Mouse (Mus musculus): ENCODE data around the gene Tunar.

The Tunar gene

DNA sequence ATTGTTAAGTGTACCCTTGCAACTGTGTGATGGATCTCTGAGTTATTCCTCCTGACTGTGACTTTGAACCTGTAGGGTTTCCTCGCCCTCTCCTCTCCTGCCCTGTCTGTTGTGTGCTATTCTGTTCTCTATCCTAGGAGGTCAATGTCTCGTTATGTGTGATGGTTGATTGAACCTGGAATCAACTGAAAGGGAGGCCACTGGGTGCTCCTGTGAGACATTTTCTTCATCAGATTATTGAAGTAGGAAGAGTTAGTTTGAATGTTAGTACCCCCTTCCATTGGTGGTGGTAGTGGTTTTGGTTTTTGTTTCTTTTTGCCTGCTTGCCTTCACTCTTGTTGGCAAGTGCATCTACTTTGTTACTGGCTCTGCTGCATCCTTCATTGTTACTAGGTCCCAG lies at the start of gene Tunar:
TSS of gene Tunar (plus strand) at position 301 of the 400 bp plus-strand sequence.
- no peak for DNase-seq (ENCODE audit: low spot score)

DNA sequence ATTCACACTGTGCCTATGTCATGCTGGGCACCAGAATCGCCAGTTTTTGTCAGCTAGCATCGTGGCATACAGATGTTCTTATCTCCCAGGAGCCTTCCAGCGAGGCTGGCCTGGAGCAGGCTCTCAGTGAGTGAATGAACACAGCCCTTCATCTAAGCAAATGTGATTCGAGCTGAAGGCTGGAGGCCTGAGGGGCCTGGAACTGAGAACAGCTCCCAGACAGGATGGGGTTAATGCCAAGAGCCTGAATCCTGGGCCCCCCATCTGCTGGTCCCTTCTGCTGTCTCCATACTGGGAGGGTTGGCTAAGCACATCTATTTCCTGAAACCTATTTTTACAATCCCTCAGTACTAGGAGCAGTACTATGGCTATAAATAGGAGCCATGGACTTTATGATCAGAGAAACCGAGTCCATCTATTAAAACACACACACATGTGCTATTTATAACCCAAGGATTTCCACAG lies 21.1 kb upstream of the Tunar start:
- DNase-seq (ENCODE audit: low spot score): no peak

DNA sequence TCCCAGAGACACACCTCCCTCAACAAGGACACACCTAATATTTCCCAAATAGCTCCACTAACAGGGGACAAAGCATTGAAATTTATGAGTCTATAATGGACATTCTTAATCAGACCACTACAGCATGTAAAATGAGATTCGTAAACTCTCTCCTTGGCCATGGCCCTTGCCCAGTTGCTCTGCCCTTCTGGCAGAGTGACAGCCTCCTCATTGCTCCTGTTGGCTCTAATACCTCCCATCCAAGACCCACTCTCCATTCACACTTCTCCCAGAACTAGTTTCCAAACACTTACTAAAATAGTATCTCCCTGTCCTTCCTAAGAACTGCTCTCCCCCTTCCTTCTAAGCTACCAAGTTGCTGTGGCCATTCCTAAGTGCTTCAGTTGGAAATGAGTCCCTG lies 19.3 kb upstream of the Tunar start:
- no peak for DNase-seq (ENCODE audit: low spot score)

DNA sequence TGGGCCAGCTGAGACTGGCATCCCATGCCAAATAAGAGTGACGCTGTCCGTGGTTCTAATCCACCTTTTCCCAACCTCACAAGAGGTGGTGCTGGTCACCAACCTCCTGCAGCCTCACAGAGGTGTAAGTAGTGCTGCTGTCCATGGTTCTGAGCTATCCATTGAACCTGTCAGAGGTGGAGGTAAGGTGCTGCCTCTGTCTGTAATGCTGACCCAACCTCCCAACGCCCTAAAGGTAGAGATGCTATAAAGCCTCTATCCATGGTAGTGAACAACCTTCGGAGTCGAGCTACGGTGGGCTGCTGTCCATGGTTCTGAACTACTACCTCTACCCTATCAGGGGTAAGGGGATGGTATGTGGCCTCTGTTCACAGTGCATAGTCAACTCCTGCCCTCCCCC lies 11.5 kb upstream of the Tunar start:
- no peak for DNase-seq (ENCODE audit: low spot score)

DNA sequence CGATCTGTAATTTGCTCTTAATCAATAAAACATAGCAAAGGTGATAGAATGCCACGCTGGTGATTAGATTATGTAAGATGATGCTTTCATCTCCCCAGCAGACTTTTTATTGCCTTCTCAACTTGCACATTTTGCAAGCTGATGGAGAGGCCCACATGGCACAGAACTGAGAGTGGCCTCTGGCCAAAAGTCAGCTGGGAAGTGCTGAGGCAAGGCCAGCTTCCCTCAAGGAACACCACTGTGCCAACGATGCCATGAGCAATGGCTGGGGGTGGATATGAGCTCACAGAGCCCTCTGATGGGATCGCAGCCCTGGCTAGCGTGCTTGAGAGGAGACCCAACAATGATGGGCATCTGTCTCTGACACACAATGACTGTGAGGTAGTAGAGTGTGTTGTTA lies 6.6 kb upstream of the Tunar start:
- DNase-seq (ENCODE audit: low spot score): no peak

DNA sequence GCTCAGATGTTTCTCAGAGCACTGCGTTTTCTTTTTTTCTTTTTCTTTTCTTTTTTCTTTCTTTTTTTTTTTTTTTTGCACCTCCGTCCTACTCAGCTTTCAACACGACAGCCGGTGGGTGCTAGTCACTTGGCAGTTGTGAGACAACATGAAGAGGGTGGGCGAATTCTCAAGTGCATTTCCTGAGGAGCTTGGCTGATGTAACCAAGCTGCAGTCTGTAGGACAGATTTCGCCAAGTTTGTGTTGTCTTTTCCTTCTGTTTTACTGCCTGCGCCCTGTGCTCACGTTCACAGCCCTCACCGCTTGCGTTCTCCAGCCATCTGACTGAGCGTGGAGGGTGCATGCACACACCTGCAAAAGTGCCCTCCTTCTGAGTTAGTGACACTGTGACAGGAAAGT lies 5.3 kb upstream of the Tunar start:
- DNase-seq (ENCODE audit: low spot score): no peak

DNA sequence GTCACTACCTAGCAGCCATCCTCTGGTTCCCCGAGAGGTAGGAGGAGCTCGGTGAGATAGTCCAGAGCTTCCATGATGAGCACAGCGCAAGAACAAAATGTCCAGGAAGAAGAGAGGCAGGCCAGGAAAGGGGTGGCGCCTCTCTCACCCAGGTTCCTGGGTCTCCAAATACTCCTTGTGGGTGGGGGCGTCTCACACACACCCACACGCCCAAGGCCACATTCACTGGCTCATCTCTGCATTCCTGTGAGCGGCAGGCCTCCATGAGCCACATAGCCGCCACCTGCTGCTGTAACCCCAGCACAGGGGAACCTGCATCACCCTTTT lies 2.4 kb downstream of the Tunar start:
- no peak for DNase-seq (ENCODE audit: low spot score)

DNA sequence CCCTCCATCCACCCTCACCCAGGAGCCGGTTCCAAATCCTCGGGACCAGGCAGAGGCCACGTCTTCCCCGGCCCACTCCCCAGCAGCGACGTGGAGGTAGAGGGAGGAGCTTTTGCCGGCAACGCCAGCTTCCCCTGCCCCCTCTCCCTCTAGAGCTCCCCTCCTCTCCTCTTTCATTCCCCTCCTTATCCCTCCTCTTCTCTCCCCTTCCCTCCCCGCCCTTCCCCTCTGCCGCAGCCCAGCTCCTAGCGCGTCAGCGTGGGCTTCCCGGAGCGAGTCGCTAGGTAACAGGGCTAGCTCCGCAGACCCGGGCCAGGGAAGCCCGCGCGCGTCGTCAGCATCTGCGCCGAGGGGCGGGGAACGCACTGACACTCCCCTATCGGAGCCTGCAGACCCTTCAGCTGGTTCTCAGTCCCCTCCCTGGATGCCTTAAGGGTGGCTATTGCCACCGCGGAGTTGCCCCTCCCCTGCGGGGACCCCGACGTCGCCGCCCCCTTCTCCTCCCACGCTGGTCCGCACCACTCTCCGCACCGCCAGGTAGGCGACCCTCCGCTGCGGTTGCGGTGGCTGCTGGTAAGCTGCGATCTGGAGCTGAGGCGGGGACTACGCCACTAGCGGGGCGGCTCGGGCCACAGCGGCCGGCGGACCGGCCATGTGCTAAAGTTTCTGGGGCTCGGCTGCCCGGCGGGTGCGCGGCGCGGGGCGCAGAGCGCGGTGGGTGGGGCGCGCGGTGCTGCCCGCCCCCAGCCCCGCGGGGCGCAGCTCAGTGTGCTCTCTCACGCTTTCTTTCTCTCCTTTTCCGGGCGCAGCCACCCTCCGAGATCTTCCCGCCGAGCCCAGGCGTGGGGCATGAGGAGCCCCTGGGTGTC lies 3.0 kb downstream of the Tunar start:
- DNase-seq (ENCODE audit: low spot score): no peak

DNA sequence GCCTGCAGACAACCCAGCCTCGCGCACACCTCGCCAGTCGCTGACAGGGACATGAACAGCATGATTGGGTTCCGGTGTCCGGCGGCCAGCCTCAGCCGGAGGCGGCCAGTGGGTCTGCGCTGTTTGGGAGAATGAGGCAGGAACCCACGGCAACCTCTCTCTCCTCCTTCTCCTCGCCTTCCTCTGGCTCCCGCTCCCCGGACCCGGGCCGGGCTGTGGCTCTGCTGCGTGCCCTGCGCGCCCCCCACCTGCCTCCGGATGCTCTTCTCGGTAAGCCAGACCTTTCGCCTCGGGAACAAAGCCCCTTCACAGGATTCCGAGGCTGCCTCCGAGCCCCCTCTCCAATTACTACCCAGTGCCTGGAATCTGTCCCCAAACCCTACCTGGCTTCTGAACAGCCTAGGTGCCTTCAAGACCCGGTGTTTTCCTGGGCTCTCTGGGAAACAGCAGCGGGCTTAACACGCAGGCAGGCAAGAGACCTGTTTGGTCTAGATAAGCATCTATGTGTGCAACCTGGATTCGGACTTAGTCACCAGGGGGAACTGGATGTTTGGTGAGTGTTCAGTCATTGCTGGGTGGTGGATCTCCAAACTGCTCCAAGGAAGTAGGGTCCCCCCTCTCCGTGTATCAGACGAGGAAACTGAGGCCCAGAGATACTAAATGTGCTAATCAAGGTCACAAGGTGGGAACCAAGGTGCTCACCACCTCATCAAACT lies 3.8 kb downstream of the Tunar start:
- no peak for DNase-seq (ENCODE audit: low spot score)

DNA sequence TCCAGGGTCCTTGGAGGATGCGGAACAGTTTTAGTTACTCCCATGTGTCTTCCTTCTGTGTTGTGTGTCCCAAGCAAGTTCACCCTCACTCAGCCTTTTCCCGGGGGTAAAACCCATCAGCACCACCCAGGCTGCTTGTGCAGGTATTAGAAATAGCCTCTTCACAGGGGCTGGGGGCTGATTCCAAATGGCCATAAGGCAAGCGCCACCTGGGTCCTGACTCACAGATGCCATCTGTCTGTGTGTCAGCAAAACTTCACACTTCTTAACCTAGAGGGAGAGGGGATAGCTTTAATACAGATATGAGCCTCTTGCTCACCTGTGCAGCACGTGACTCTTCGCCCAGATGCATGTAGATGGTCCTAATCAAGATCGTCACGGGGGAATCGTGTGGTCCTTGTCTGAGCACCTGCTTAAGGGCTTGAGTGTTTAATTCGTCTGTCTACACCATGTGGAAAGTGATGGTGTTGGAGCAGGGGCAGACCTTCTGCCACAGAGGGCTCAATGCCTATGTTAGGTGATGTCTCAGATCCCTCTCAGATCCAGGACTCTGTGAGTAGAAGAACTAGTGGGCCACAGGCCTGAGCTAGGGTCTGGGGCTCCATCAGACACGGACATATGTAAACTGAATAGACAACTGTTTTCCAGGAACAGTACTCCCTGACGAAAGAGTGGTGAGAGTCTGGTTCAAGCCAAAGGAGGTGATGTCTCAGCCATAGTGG lies 4.7 kb downstream of the Tunar start:
- no peak for DNase-seq (ENCODE audit: low spot score)

DNA sequence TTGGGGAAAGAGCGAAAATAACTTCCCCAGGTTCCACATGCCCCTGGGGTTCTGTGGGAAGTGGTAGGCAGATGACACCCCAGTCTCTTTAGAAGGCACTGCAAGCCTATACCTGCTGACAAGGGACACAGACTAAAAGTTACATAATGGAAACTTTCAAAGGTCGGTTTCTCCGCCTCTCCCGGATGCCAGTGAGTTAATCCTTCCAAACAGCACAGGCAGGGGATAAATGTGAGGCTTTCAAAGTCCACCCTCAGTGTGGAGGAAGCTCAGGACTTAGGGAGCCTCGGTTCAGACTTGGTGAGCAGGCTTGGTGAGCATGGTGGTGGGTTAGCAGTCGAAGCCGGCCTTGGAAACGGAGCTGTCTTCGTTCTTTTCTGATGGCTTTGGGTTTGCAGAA lies 7.9 kb downstream of the Tunar start:
- no peak for DNase-seq (ENCODE audit: low spot score)

DNA sequence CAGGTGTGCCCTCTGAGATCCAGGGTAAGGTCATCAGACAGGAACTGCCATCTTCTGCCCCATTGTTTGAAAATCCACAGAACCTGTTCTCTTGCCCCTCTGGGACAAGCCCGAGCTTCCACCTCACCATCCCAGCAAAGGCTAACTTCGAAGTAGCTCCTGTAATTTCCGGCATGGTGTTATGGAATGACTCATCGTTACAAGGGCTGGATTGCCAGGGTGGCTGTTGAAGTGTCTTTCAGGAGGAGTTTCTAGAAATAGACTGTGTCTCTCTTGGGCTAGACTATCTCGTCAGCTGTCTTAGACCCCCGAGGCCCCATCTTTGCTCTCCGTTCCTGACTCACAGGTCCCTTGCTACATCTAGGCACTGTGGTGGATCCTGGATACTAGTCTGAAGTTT lies 10.8 kb downstream of the Tunar start:
- no peak for DNase-seq (ENCODE audit: low spot score)

DNA sequence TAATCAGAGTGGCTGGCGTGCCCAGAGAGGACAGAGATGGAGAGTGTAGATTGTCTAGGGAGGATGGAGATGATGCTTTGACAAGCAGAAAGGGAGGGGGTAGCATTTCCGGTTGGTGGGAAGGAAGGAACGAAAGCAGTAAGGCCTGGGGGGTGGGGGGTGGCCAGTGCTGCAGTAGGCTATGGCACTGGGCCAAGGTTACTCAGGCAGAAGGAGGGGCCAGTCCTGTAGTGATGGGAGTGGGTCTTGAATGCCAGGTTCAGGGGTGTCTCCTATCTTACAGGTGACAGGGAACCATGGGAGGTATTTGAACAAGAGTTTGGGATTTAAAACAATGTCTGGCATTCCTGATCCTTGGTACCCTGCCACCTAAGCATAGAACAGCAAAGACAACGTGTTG lies 13.2 kb downstream of the Tunar start:
- DNase-seq (ENCODE audit: low spot score): no peak

DNA sequence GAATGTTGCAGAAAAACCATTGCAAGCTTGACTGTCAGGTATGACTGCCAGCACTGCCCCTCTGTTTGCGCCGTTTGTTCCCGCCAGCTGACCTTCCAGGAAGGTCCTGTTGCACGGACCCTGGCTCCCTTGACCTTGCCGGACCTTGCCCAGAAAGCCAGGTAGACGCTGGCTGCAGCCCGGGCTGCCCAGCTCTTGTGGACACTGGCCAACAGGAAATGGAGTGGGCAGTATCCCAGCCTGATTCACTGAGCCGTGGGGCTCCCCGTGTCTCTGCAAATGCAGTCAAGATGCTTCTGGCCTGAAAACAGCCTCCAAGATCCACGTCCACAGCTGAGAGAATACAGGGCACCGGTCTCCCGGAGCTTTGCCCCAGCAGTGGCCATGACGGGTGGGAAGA lies 13.6 kb downstream of the Tunar start:
- DNase-seq (ENCODE audit: low spot score): no peak

DNA sequence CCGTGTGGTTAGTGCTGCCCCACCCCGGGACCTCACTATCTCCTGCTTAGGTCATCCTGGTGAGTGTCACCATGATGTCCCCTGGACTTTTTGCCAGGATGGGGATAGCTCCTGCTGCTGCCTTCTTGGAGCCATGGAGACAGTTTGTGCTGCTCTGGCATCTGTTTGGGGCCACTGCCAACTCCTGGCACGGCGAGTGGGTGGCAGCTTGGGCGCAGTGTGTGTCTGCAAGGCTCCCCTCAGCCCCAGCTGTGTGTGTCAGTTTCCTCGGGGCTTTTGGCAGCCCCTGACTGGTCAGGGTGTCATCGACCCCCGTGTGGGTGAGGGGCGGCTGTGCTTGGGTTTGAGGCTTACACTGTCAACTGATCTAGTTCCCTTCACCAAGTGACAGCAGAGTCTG lies 20.6 kb downstream of the Tunar start:
- DNase-seq (ENCODE audit: low spot score): no peak

DNA sequence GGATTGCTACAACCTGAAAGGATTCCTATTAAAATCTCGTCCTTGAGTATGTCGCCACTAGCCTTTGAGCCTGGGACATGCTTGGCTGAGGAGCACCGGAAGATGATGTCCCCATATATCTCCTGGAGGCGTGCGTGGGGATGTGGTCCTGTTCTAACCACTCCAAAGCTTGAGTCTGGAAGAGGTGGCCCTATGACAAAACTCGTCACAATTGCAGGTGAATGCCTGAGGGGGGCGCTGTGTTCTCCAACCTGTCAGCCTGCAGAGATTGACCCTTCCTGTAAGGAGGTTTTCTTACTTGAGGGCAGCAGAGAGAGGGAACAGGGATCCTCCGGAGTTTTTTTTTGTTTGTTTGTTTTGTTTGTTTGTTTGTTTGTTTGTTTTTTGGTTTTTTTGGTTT lies 21.1 kb downstream of the Tunar start:
- no peak for DNase-seq (ENCODE audit: low spot score)

DNA sequence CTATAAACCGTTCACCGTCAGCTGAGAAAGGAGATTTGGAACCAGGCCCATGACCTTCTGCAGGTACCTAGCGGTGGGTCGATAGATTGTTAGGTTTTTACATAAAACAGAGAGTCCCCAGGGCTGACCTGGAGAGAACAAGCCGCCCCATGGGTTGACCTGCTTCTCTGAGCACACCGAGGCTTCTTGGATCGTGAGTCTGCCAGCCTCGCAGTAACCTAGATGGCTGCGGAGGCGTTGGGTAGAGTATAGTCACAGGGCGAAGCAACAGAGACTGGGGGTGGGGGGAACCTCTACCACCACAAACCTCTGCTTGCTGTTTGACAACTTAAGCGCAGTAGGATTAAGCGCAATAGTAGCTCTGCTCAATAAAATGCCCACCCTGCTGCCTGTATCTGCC lies 23.1 kb downstream of the Tunar start:
- no peak for DNase-seq (ENCODE audit: low spot score)

DNA sequence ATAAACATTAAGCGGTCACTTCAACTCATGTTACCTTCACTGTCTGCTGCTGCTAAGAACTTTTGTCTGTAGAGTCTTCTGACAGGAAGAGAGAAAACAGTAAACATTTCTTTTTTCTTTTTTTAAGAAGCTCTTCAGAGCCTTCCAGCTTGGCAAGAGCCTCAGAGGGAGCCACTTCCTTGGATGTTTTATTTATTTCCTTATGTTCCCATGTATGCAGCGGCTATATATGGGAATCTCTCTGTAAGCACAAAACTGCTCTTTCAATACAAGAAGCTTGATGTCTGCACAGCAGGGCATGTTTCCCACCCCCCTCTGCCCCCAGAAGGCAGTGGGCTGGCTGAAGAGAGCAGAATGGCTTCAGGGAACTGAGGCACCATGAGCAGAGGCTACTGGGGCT lies 30.0 kb downstream of the Tunar start:
- no peak for DNase-seq (ENCODE audit: low spot score)

DNA sequence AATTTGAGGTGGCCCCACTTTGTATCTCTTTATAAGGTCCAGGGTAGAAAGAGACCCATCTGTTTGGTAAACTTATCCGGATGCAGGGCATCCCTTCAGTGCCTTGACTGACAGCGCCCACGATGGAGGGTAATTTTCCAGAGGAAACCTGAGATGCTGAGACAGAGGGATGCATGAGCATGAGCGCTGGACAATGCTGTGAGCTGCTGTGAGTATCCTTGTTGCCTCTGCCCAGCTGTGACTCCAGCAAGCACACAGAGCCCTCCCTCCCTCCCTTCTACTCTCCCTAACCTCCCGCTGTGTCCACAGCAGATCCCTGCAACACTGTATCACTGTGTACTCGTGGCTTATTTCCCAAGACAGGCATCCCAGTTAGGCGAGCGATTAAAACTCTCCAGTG lies 40.9 kb downstream of the Tunar start:
- no peak for DNase-seq (ENCODE audit: low spot score)

DNA sequence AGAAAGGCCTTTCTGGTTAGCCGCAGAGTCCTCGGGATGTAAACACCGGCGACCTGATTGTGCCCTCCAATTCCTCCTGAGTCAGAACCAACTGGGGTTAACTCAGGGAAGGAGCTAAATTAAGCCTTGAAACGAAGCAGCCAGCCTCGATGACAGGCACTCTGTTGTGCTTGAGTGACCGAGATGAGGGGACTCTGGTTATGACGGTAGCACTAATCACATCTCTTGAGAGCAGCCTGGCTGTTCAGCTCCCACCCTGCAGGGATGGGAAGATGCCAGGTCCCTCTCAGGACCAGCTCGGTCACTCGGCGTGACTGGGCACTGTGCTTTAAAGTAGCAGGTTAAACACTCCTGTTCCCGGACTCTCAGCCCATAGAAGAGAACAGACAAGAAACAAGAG lies 43.3 kb downstream of the Tunar start:
- DNase-seq (ENCODE audit: low spot score): no peak

DNA sequence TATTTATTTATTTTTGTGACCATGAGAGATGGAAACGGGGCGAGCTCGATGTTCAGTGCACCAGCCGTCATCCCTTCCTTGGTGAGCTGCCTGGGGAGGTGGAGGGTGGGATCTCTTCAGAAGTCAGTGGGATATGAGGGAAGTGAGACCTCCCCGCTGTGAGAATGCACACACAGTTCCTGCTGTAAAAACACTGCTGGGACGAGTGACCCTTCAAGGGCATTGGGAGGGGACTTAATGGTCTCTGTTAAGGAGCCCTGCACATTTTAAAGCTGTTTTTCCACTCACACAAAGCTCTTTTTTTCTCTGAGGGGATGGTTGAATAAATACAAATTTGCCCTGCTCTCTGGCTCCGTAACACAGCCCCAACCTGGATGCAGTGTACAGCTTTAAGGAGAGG lies 49.1 kb downstream of the Tunar start:
- no peak for DNase-seq (ENCODE audit: low spot score)

DNA sequence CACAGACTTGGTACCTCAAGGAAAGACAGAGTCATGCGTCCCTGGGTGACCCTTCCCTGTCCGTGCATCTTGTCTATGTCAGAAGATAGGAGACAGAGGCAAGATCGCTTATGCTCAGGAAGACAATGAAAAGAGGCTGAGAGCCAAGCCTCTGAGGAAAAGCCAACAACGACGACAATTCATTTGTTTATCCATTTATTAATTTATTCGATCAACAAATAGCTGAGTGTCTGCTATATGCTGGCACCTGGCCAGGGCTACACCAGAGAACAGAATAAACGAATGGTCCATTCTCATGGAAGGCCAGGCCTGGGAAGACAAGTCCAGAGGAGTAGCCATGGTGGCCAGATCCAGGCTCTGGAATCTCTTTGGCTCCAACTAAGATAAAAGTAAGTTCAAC lies 61.0 kb downstream of the Tunar start:
- DNase-seq (ENCODE audit: low spot score): no peak

DNA sequence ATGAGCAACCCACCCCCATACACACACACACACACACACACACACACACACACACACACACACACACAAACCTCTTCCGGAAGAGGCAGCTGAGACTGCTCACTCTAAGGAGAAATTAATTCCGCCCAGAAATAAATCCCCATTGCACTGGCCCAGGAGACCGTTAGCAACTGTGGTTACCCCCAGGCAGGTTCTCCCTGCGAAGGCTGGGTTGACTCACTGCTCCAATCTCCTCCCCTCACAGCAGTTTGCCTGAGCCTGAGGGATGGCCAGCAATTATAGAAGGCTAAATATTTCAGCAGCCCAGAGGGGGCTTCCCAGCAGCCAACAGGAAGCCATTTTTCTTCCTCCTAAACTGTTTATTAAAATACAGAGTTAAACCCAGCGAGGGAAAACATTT lies 64.5 kb downstream of the Tunar start:
- DNase-seq (ENCODE audit: low spot score): no peak
